In the genomic region with DNA sequence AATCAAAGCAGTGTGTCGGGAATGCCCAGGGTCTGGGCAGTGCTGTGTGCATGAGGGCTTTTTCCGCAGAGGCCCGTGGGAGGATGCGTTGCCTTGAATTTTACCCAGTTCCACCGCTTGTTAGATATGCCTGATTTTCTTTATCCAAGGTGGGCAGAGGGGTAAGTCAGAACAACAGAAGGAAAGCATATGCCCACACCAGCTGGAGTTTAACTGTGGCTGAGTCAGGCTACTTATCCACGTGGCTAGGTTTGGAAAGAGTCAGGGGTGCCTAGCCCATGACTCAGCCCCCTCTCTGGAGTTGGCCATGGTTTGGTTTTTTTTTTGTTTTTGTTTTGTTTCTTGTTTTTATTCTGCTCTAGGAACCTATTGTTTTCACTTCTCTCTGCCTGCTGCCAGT, we compare ENCODE assay signal across 13 mouse cellular contexts. TPM values are rescaled to one million over a fixed set of nuclear protein-coding genes. Genes with fewer than 3 reads are reported as not detected.
DNase-seq lines count a peak whose midpoint lies in the region; ATAC-seq and TF ChIP-seq lines count a peak whose summit lies in the region.
"Had no signal": no experiment of that assay in that cellular context is flagged by ENCODE, and none has a peak within 500 bp of the region (broad histone marks: within the 10 kb centered on the region; RNA-seq: fewer than 3 reads in every experiment).

No protein-coding gene starts in this region.

- H3K4me1 ChIP-seq in forebrain, embryonic 10.5 days, result peaks cover 96% of the 10 kb centered on the region
- H3K4me1 ChIP-seq in forebrain, embryonic 16.5 days (replicated peaks; ENCODE audit: control insufficient read depth, insufficient read depth, low read length), result peaks cover 83% of the 10 kb centered on the region
- peaks cover 94% of the 10 kb centered on the region for H3K4me1 ChIP-seq in midbrain, embryonic 12.5 days

- no peaks in the 10 kb centered on the region for H3K79me2 ChIP-seq in C2C12 (ENCODE audit: control insufficient read depth, insufficient read depth)

- H3K27ac ChIP-seq in forebrain, embryonic 10.5 days, result peak overlapping the region; percentile 100
- no peak overlapping the region for H3K27ac ChIP-seq in forebrain, embryonic 16.5 days (ENCODE audit: low read length)
- peak overlapping the region; percentile 87 for H3K27ac ChIP-seq in midbrain, embryonic 12.5 days (replicated peaks)
- H3K27ac ChIP-seq: limb, embryonic 15.5 days had no signal

- no peaks in the 10 kb centered on the region for H3K9me3 ChIP-seq in forebrain, embryonic 10.5 days
- H3K9me3 ChIP-seq in forebrain, embryonic 16.5 days (ENCODE audit: control insufficient read depth, low read length), result no peaks in the 10 kb centered on the region
- no peaks in the 10 kb centered on the region for H3K9me3 ChIP-seq in midbrain, embryonic 12.5 days
- H3K9me3 ChIP-seq: limb, embryonic 15.5 days had no signal

- no peak for ATAC-seq in forebrain, embryonic 16.5 days
- no peak for ATAC-seq in midbrain, embryonic 12.5 days (ENCODE audit: low FRiP score, low read depth)
- ATAC-seq: lung, postnatal 0 days had no signal

- H3ac ChIP-seq in C2C12 (ENCODE audit: control insufficient read depth, insufficient read length, low read depth), result no peak overlapping the region

- no peak overlapping the region for H3K4me3 ChIP-seq in forebrain, embryonic 10.5 days
- H3K4me3 ChIP-seq in forebrain, embryonic 16.5 days (replicated peaks; ENCODE audit: low read length), result no peak overlapping the region
- no peak overlapping the region for H3K4me3 ChIP-seq in C2C12 (ENCODE audit: insufficient read depth, poor library complexity, severe bottlenecking)
- H3K4me3 ChIP-seq in midbrain, embryonic 12.5 days, result no peak overlapping the region

- H3K36me3 ChIP-seq in forebrain, embryonic 10.5 days (replicated peaks), result peaks cover 14% of the 10 kb centered on the region
- H3K36me3 ChIP-seq in forebrain, embryonic 16.5 days (ENCODE audit: control insufficient read depth, insufficient read depth), result no peaks in the 10 kb centered on the region
- no peaks in the 10 kb centered on the region for H3K36me3 ChIP-seq in C2C12 (ENCODE audit: control insufficient read depth, insufficient read depth)
- H3K36me3 ChIP-seq in midbrain, embryonic 12.5 days, result peaks cover 15% of the 10 kb centered on the region
- H3K36me3 ChIP-seq: limb, embryonic 15.5 days had no signal

- WGBS in forebrain, embryonic 10.5 days, result 65% methylated on average over 6 of the region's 6 CpGs
- WGBS in forebrain, embryonic 16.5 days, result 53% methylated on average over 6 of the region's 6 CpGs
- WGBS in midbrain, embryonic 12.5 days, result 65% methylated on average over 6 of the region's 6 CpGs

- H3K4me2 ChIP-seq in forebrain, embryonic 16.5 days (ENCODE audit: low read length), result no peak overlapping the region
- H3K4me2 ChIP-seq in midbrain, embryonic 12.5 days (replicated peaks), result no peak overlapping the region

- H3K9ac ChIP-seq in forebrain, embryonic 16.5 days (replicated peaks; ENCODE audit: low read depth, low read length), result no peak overlapping the region
- H3K9ac ChIP-seq in midbrain, embryonic 12.5 days (replicated peaks), result no peak overlapping the region
- H3K9ac ChIP-seq: limb, embryonic 15.5 days had no signal

- no peaks in the 10 kb centered on the region for H3K79me3 ChIP-seq in C2C12 (ENCODE audit: low read depth)

- no peak for DNase-seq in forebrain, embryonic 10.5 days (ENCODE audit: extremely low spot score, low spot score)
- DNase-seq in brain, adult 2 months (ENCODE audit: low read depth, low spot score), result peak; percentile 81
- no peak for DNase-seq in retina, embryonic 14.5 days (ENCODE audit: low spot score)
- no peak for DNase-seq in kidney, postnatal 14 days
- DNase-seq: gastrocnemius, postnatal 36 days; kidney, adult 2 months; spleen, adult 18-20 months had no signal

- peaks cover 81% of the 10 kb centered on the region for H3K27me3 ChIP-seq in forebrain, embryonic 10.5 days (ENCODE audit: poor library complexity, severe bottlenecking)
- H3K27me3 ChIP-seq in forebrain, embryonic 16.5 days (replicated peaks; ENCODE audit: control insufficient read depth, insufficient read depth, low read length), result no peaks in the 10 kb centered on the region
- no peaks in the 10 kb centered on the region for H3K27me3 ChIP-seq in C2C12 (ENCODE audit: control insufficient read depth, insufficient read depth, insufficient read length)
- H3K27me3 ChIP-seq in midbrain, embryonic 12.5 days, result no peaks in the 10 kb centered on the region

- no peak for TF ChIP-seq CTCF in C2C12 (IDR thresholded peaks at IDR 0.05; ENCODE audit: control insufficient read depth, insufficient read depth, insufficient read length)

TF ChIP-seq in C2C12, 6 proteins besides CTCF, POLR2A, EP300 and RAD21:
- TF ChIP-seq USF1 (IDR thresholded peaks at IDR 0.05; ENCODE audit: low read depth) (peak; percentile 36), CEBPB (IDR thresholded peaks at IDR 0.05; ENCODE audit: low read depth) (no peak), MYOG (IDR thresholded peaks at IDR 0.05; ENCODE audit: control insufficient read depth, extremely low read depth, insufficient read length) (no peak), MAX (IDR thresholded peaks at IDR 0.05) (peak; percentile 54), FOSL1 (IDR thresholded peaks at IDR 0.05; ENCODE audit: insufficient read depth, low read length, poor library complexity, severe bottlenecking) (no peak), MYOD1 (IDR thresholded peaks at IDR 0.05; ENCODE audit: control insufficient read depth, insufficient read length, low read depth) (peak; percentile 40)

RNA-seq across cellular contexts. Expression of a gene that starts 8.0 kb away (rescaled TPM):
- polyA plus RNA-seq in forebrain, embryonic 10.5 days (2016; fragmentation: Nextera tagmentation; extraction: Ambion mirVana), result 1.8 and 3.3 TPM in 2 replicates
- polyA plus RNA-seq in forebrain, embryonic 16.5 days (2015; fragmentation: Nextera tagmentation; extraction: Ambion mirVana), result 2.5 and 3.3 TPM in 2 replicates
- polyA plus RNA-seq in C2C12 (2012; fragmentation: generic; extraction: Trizol), result 0.01 TPM
- polyA plus RNA-seq in midbrain, embryonic 12.5 days (2016; fragmentation: Nextera tagmentation; extraction: Ambion mirVana), result 6.1 and 7.9 TPM in 2 replicates
- polyA plus RNA-seq: heart, postnatal 0 days; kidney, adult 2 months; lung, postnatal 0 days had no signal

RNA-seq across cellular contexts. Expression of a gene that starts 8.0 kb away (rescaled TPM):
- 4.1 and 4.2 TPM in 2 replicates for polyA plus RNA-seq in forebrain, embryonic 10.5 days (2016; fragmentation: Nextera tagmentation; extraction: Ambion mirVana)
- 14.9 and 18.4 TPM in 2 replicates for polyA plus RNA-seq in forebrain, embryonic 16.5 days (2015; fragmentation: Nextera tagmentation; extraction: Ambion mirVana)
- 0.14 TPM for polyA plus RNA-seq in C2C12 (2012; fragmentation: generic; extraction: Trizol)
- 13.4 and 15.6 TPM in 2 replicates for polyA plus RNA-seq in midbrain, embryonic 12.5 days (2016; fragmentation: Nextera tagmentation; extraction: Ambion mirVana)
- polyA plus RNA-seq: heart, postnatal 0 days; kidney, adult 2 months; lung, postnatal 0 days had no signal

RNA-seq across cellular contexts. Expression of a gene that starts 30.3 kb away (rescaled TPM):
- not detected in 2 replicates for polyA plus RNA-seq in forebrain, embryonic 10.5 days (2016; fragmentation: Nextera tagmentation; extraction: Ambion mirVana)
- 0.86 TPM in 1 of 2 replicates, not detected in the other for polyA plus RNA-seq in forebrain, embryonic 16.5 days (2015; fragmentation: Nextera tagmentation; extraction: Ambion mirVana)
- not detected for polyA plus RNA-seq in C2C12 (2012; fragmentation: generic; extraction: Trizol)
- 0.96 TPM in 1 of 2 replicates, not detected in the other for polyA plus RNA-seq in midbrain, embryonic 12.5 days (2016; fragmentation: Nextera tagmentation; extraction: Ambion mirVana)
- polyA plus RNA-seq: heart, postnatal 0 days; kidney, adult 2 months; limb, embryonic 15.5 days; lung, postnatal 0 days had no signal

RNA-seq across cellular contexts. Expression of a gene that starts 59.8 kb away (rescaled TPM):
- polyA plus RNA-seq in forebrain, embryonic 10.5 days (2016; fragmentation: Nextera tagmentation; extraction: Ambion mirVana), result 1.4 and 1.5 TPM in 2 replicates
- polyA plus RNA-seq in forebrain, embryonic 16.5 days (2015; fragmentation: Nextera tagmentation; extraction: Ambion mirVana), result 0.48 and 1.9 TPM in 2 replicates
- polyA plus RNA-seq in C2C12 (2012; fragmentation: generic; extraction: Trizol), result 40.2 TPM
- 0.56 and 1.6 TPM in 2 replicates for polyA plus RNA-seq in midbrain, embryonic 12.5 days (2016; fragmentation: Nextera tagmentation; extraction: Ambion mirVana)
